Mouse (Mus musculus): ENCODE measurements around the gene Atp6v0d1.

Gene Atp6v0d1

GRCm38 (mm10) chr8:105509997-105510735 lies 55.7 kb downstream of the Atp6v0d1 start:
- CTCF ChIA-PET: interaction anchor here in 2 of 4 experiments (0.6 to 1.4 kb wide), 3 partner anchors 22 to 25 kb away, joined by 3 to 4 read pairs (median 3); no protein-coding TSS in a partner anchor
- POLR2A ChIA-PET: interaction anchor here in 3 of 4 experiments (0.5 to 1.0 kb wide), 9 partner anchors 9 to 383 kb away, joined by 3 to 4 read pairs (median 3); partner anchors contain the start of gene Zdhhc1 (in 1 of the 3)

GRCm38 (mm10) chr8:105508758-105509157 lies 57.1 kb downstream of the Atp6v0d1 start:
- ChIA-PET POLR2A (interaction anchor here in 2 of 4 experiments (0.9 to 1.2 kb wide), 4 partner anchors 10 to 203 kb away, joined by 3 to 4 read pairs (median 3); partner anchors contain the start of genes Hsd11b2 (in 2 of the 2) and Elmo3 (in 1 of the 2)), CTCF (interaction anchor here in 1 of 4 experiments (0.6 to 1.4 kb wide), 4 partner anchors 23 to 56 kb away, joined by 3 to 9 read pairs (median 3); no protein-coding TSS in a partner anchor)

- POLR2A ChIA-PET: interaction anchor here in 3 of 4 experiments (0.6 to 2.8 kb wide), 10 partner anchors 8 to 171 kb away, joined by 3 to 10 read pairs (median 4); partner anchors contain the start of genes Hsd11b2 (in 3 of the 3) and Tppp3 (in 1 of the 3)
- CTCF ChIA-PET: interaction anchor here (0.7 to 1.1 kb wide), 5 partner anchors 9 to 252 kb away, joined by 3 to 6 read pairs (median 3); partner anchors contain the start of genes B3gnt9 (in 1 of the 4) and Hsd11b2 (in 1 of the 4)
These were observed 58.9 kb downstream of the Atp6v0d1 start for GRCm38 (mm10) chr8:105506977-105507376.

- ChIA-PET POLR2A (interaction anchor here in 2 of 4 experiments (0.7 to 2.8 kb wide), 3 partner anchors 14 to 1282 kb away, joined by 3 to 10 read pairs (median 3); partner anchors contain the start of gene Hsd11b2 (in 1 of the 2)), CTCF (interaction anchor here in 3 of 4 experiments (0.9 to 1.7 kb wide), 3 partner anchors 11 to 21 kb away, joined by 3 to 6 read pairs (median 3); no protein-coding TSS in a partner anchor)
These were observed 61.2 kb downstream of the Atp6v0d1 start for GRCm38 (mm10) chr8:105504617-105505016.

GRCm38 (mm10) chr8:105499787-105500186 lies 66.1 kb downstream of the Atp6v0d1 start:
- CTCF ChIA-PET: interaction anchor here in 3 of 4 experiments (0.6 to 1.4 kb wide), 6 partner anchors 16 to 151 kb away, joined by 3 to 5 read pairs (median 4); partner anchors contain the start of genes Hsd11b2 (in 1 of the 3) and Slc9a5 (in 1 of the 3)
- POLR2A ChIA-PET: interaction anchor here in 2 of 4 experiments (0.8 to 2.9 kb wide), 4 partner anchors 11 to 19 kb away, joined by 3 to 9 read pairs (median 4); partner anchors contain the start of gene Hsd11b2 (in 1 of the 2)

- ChIA-PET CTCF (interaction anchor here in 1 of 4 experiments (1.3 to 2.8 kb wide), 2 partner anchors 13 to 25 kb away, joined by 4 to 15 read pairs; partner anchors contain the start of gene Tppp3), POLR2A (interaction anchor here in 2 of 4 experiments (1.2 to 3.0 kb wide), 2 partner anchors 14 to 18 kb away, joined by 3 to 12 read pairs; no protein-coding TSS in a partner anchor)
These were observed 69.2 kb downstream of the Atp6v0d1 start, which contains the start of gene Zdhhc1 for GRCm38 (mm10) chr8:105496439-105497180. Zdhhc1 (minus strand) TSS chr8:105496902.

- ChIA-PET CTCF (interaction anchor here in 3 of 4 experiments (0.6 to 2.8 kb wide), 7 partner anchors 11 to 26 kb away, joined by 3 to 15 read pairs (median 4); partner anchors contain the start of gene Tppp3 (in 1 of the 3)), POLR2A (interaction anchor here in 2 of 4 experiments (1.2 to 3.0 kb wide), 4 partner anchors 10 to 17 kb away, joined by 3 to 14 read pairs (median 8); no protein-coding TSS in a partner anchor)
These were observed 70.2 kb downstream of the Atp6v0d1 start for GRCm38 (mm10) chr8:105495350-105496302.

GRCm38 (mm10) chr8:105494566-105494965 lies 71.3 kb downstream of the Atp6v0d1 start:
- ChIA-PET CTCF (interaction anchor here in 2 of 4 experiments (0.7 to 2.8 kb wide), 7 partner anchors 10 to 1033 kb away, joined by 3 to 15 read pairs (median 4); no protein-coding TSS in a partner anchor), POLR2A (interaction anchor here in 1 of 4 experiments (0.6 to 3.0 kb wide), 4 partner anchors 9 to 259 kb away, joined by 4 to 14 read pairs (median 8); no protein-coding TSS in a partner anchor)

- ChIA-PET CTCF (interaction anchor here in 3 of 4 experiments (0.6 to 1.6 kb wide), 4 partner anchors 10 to 120 kb away, joined by 3 to 9 read pairs (median 6); no protein-coding TSS in a partner anchor), POLR2A (interaction anchor here in 1 of 4 experiments (0.8 to 3.0 kb wide), 4 partner anchors 8 to 47 kb away, joined by 3 to 14 read pairs (median 4); no protein-coding TSS in a partner anchor)
These were observed 72.4 kb downstream of the Atp6v0d1 start for GRCm38 (mm10) chr8:105493495-105493894.

- ChIA-PET POLR2A (interaction anchor here in 1 of 4 experiments (0.7 to 2.9 kb wide), 3 partner anchors 9 to 1382 kb away, joined by 4 to 12 read pairs (median 6); partner anchors contain the start of gene Tppp3), CTCF (interaction anchor here in 1 of 4 experiments (0.6 kb wide), 1 partner anchor 132 kb away, joined by 6 read pairs; no protein-coding TSS in a partner anchor)
These were observed 76.6 kb downstream of the Atp6v0d1 start for GRCm38 (mm10) chr8:105489281-105489680.

GRCm38 (mm10) chr8:105488082-105488481 lies 77.8 kb downstream of the Atp6v0d1 start:
- POLR2A ChIA-PET: interaction anchor here in 2 of 4 experiments (0.9 to 1.9 kb wide), 2 partner anchors 14 to 17 kb away, joined by 3 to 4 read pairs; partner anchors contain the start of gene Tppp3 (in 1 of the 2)
- CTCF ChIA-PET: no interaction called here

- ChIA-PET CTCF (interaction anchor here (0.5 to 10.4 kb wide), 46 partner anchors 9 to 377 kb away, joined by 3 to 87 read pairs (median 4); partner anchors contain the start of genes Tppp3 (in 2 of the 4), Hsd11b2 (in 1 of the 4) and Zdhhc1 (in 1 of the 4)), POLR2A (interaction anchor here in 2 of 4 experiments (0.8 to 2.9 kb wide), 8 partner anchors 10 to 49 kb away, joined by 3 to 14 read pairs (median 4); partner anchors contain the start of gene Tppp3 (in 2 of the 2))
These were observed 81.5 kb downstream of the Atp6v0d1 start for GRCm38 (mm10) chr8:105484392-105484791.

- ChIA-PET CTCF (interaction anchor here (0.5 to 10.4 kb wide), 40 partner anchors 9 to 363 kb away, joined by 3 to 87 read pairs (median 5); partner anchors contain the start of genes Tppp3 (in 2 of the 4), Hsd11b2 (in 1 of the 4) and Zdhhc1 (in 1 of the 4)), POLR2A (interaction anchor here in 2 of 4 experiments (1.0 to 2.9 kb wide), 7 partner anchors 9 to 50 kb away, joined by 3 to 14 read pairs (median 4); partner anchors contain the start of gene Tppp3 (in 1 of the 2))
These were observed 81.8 kb downstream of the Atp6v0d1 start for GRCm38 (mm10) chr8:105484030-105484368.

GRCm38 (mm10) chr8:105483212-105484029 lies 82.4 kb downstream of the Atp6v0d1 start:
- CTCF ChIA-PET: interaction anchor here (0.5 to 10.4 kb wide), 54 partner anchors 9 to 1000 kb away, joined by 3 to 87 read pairs (median 4); partner anchors contain the start of genes Tppp3 (in 2 of the 4), E2f4 (in 1 of the 4), Hsd11b2 (in 1 of the 4) and Zdhhc1 (in 1 of the 4)
- POLR2A ChIA-PET: interaction anchor here in 2 of 4 experiments (0.8 to 6.4 kb wide), 10 partner anchors 8 to 261 kb away, joined by 3 to 63 read pairs (median 4); partner anchors contain the start of gene Tppp3 (in 2 of the 2)

All from embryonic stem cell, embryonic (primary cell).